Mouse (Mus musculus) ES-Bruce4 (cell line): ENCODE results near the gene Med13l.

Experiments used
- CTCF ChIP-seq: IDR thresholded peaks from one replicate; pipeline ENCODE4 v1.8.1; 2011; ENCODE audit warnings: low read depth, low read length
- POLR2A ChIP-seq: IDR thresholded peaks from one replicate; pipeline ENCODE4 v1.8.1; 2011; ENCODE audit warnings: low read length; ENCODE audit not compliant: insufficient read depth

GRCm38 (mm10) chr5:118591826-118592499, 31.5 kb downstream of the Med13l start:
- TF ChIP-seq POLR2A (no peak), CTCF (no peak)
